Mouse (Mus musculus): Measurements from ENCODE around the gene Ube2j1.

DNA sequence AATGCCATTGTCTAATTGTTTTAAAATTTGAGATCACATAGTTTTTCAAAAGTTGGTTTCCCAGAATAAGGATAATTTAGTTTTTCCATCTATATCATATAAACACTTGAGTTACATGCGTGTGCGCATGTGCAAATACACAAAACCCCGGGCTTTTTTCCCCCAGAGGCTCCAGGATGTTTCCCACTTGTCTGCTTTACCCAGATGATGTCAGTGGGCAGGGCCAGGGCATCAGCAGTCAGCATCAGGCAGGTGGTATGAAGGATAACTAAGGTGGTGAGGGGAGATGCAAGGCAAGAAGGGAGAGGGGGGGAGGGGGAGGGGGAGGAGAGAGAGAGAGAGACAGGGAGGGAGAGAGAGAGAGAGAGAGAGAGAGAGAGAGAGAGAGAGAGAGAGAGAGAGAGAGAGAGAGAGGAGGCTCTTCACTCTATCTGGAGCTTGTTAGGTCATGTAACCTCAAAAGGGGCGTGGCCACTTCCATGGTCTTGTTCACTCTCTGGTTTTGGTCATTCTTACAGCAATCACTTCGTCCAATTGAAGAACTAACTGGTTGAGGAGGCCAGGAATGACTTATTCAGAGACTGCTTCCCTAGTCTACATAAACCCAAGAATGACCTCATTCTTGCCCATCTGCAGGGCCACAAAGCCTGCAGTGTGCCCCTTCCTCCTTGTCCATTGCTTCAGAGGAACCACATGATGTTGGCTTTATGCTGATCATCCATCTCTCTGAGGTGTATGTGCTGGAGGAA, 44.7 kb downstream of the Ube2j1 start:
- TF ChIP-seq CTCF (conservative IDR thresholded peaks at IDR 0.05; ENCODE audit: insufficient read depth, insufficient read length, low read depth, low read length) (no peak), POLR2A (IDR thresholded peaks at IDR 0.05; ENCODE audit: low read depth, low read length) (no peak)
